Mouse (Mus musculus) midbrain, embryonic 13.5 days (tissue): ENCODE results near the gene Gck. TPM values are rescaled to one million over a fixed set of nuclear protein-coding genes. Genes with fewer than 3 reads are reported as not detected.

ENCODE experiments used
- ATAC-seq: fragments of 200-750 bp; cut with Nextera tagmentation; 2 replicates; pipeline ENCODE4 v1.8.0; 2017; ENCODE audit warnings: mild to moderate bottlenecking, moderate TSS enrichment, moderate library complexity
- H3K27ac ChIP-seq: fragments of 300-500 bp; sonication (generic); 2 replicates; pipeline ENCODE4 v1.5.1; 2015; ENCODE audit warnings: inconsistent platforms, mild to moderate bottlenecking, moderate library complexity
- H3K27me3 ChIP-seq: fragments of 300-500 bp; sonication (generic); 2 replicates; pipeline ENCODE4 v1.6.1; 2015; ENCODE audit warnings: mild to moderate bottlenecking, inconsistent platforms
- H3K36me3 ChIP-seq: fragments of 300-500 bp; sonication (generic); 2 replicates; pipeline ENCODE4 v1.6.1; 2015; ENCODE audit warnings: mild to moderate bottlenecking, inconsistent platforms
- H3K4me1 ChIP-seq: fragments of 300-500 bp; sonication (generic); replicated peaks from 2 replicates; pipeline ENCODE4 v1.6.1; 2015; ENCODE audit warnings: inconsistent platforms
- H3K4me2 ChIP-seq: fragments of 300-500 bp; sonication (generic); replicated peaks from 2 replicates; pipeline ENCODE4 v1.6.1; 2015; ENCODE audit warnings: moderate library complexity, mild to moderate bottlenecking, inconsistent platforms
- H3K4me3 ChIP-seq: fragments of 300-500 bp; sonication (generic); replicated peaks from 2 replicates; pipeline ENCODE4 v1.5.1; 2015; ENCODE audit warnings: mild to moderate bottlenecking, inconsistent platforms
- H3K9ac ChIP-seq: fragments of 300-500 bp; sonication (generic); replicated peaks from 2 replicates; pipeline ENCODE4 v1.6.1; 2015; ENCODE audit warnings: mild to moderate bottlenecking, inconsistent platforms
- H3K9me3 ChIP-seq: fragments of 300-500 bp; sonication (generic); 2 replicates; pipeline ENCODE4 v1.6.1; 2016; ENCODE audit warnings: mild to moderate bottlenecking, inconsistent platforms
- WGBS: fragments of 180-500 bp; shearing (Covaris S2); methylation state at CpG from one replicate; pipeline ENCODE4 v1.1.7; 2015; 5-methylcytosine and 5-hydroxymethylcytosine counted together
- polyA plus RNA-seq: library from polyadenylated mRNA; unstranded; fragments of >200 nt; fragmentation: Nextera tagmentation; extraction: Ambion mirVana; gene quantifications from 2 replicates; pipeline ENCODE4 v1.2.1, GENCODE M21; 2015

Gck gene
- 6.1 and 6.8 TPM in 2 replicates for polyA plus RNA-seq

DNA sequence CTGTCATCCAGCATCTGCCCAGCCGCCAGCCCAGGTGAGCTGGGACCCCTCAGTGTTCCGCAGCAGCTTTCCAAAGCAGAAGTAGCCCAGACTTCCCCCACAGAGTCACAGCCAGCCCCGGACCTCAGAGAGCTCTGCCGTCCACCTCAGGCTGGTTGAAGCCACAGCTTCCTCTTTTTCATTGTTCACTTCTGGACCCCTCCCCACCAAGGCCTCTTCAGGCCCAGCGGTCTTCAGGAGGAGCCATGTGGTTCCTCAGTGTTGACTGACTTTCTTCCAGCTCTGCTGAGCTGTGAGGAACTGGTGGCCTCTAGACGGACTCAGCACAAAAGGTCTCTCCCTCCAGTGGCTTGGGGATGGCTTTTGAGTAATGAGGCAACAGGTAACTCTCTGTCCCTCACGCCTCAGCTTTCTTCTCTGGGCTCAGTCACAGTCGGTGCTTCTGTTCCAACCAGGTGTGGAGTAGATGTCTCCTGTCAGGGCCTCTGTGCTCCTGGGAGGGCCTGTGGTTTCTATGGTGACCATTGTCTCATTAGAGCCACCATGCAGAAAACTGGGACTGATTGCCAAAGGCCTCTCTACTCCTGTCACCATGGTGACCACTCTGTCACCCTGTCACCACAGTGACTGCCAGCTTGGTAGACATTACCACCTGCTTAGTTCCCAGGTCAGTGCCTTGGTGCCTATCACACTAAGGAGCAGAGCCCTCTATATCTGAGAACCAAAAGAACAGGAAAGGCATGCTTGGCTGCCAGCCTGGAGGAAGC, at the start of gene Gck:
TSS of gene Gck (minus strand) at position 496 of the 767 bp plus-strand sequence.
- Histone ChIP-seq H3K27me3 (no peaks in the 10 kb centered on the region), H3K4me1 (peaks cover 13% of the 10 kb centered on the region), H3K36me3 (no peaks in the 10 kb centered on the region), H3K27ac (no peak within 1 kb of the TSS), H3K9ac (no peak within 1 kb of the TSS), H3K4me3 (no peak within 1 kb of the TSS), H3K9me3 (no peaks in the 10 kb centered on the region), H3K4me2 (no peak within 1 kb of the TSS)
- peak; percentile 50; the same call in 1 of the 2 replicates for ATAC-seq
- WGBS, result 57% methylated on average over 8 of the region's 8 CpGs

DNA sequence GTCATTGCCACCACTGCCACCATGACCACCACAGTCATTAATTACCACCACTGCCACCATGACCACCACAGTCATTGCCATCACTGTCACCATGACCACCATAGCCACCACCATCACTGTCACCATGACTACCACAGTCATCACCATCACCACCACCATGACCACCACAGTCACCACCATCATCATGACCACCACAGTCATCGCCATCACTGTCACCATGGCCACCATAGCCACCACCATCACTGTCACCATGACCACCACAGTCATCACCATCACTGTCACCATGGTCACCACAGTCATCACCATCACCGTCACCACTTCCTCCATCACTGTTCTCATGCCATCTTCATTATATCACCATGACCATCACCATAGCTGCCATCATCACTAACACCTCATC, 48.6 kb upstream of the Gck start:
- H3K27me3 ChIP-seq, result no peaks in the 10 kb centered on the region
- no peak for ATAC-seq
- H3K4me1 ChIP-seq, result peaks cover 18% of the 10 kb centered on the region
- H3K36me3 ChIP-seq, result no peaks in the 10 kb centered on the region
- no peak overlapping the region for H3K9ac ChIP-seq
- no peak overlapping the region for H3K4me3 ChIP-seq
- WGBS, result 97% methylated on average over 2 of the region's 2 CpGs
- H3K9me3 ChIP-seq, result no peaks in the 10 kb centered on the region
- no peak overlapping the region for H3K27ac ChIP-seq
- no peak overlapping the region for H3K4me2 ChIP-seq

GRCm38 (mm10) chr11:5995989-5996388, 46.1 kb upstream of the Gck start:
- H3K9ac ChIP-seq, result no peak overlapping the region
- peak; percentile 45 for ATAC-seq
- 17% methylated on average over 8 of the region's 8 CpGs for WGBS
- peaks cover 16% of the 10 kb centered on the region for H3K4me1 ChIP-seq
- H3K4me2 ChIP-seq, result no peak overlapping the region
- no peaks in the 10 kb centered on the region for H3K27me3 ChIP-seq
- no peak overlapping the region for H3K4me3 ChIP-seq
- H3K27ac ChIP-seq, result no peak overlapping the region
- no peaks in the 10 kb centered on the region for H3K36me3 ChIP-seq
- H3K9me3 ChIP-seq, result no peaks in the 10 kb centered on the region

GRCm38 (mm10) chr11:5994880-5995279, 45.0 kb upstream of the Gck start:
- no peaks in the 10 kb centered on the region for H3K9me3 ChIP-seq
- WGBS, result 61% methylated on average over 3 of the region's 3 CpGs
- H3K4me2 ChIP-seq, result no peak overlapping the region
- H3K27me3 ChIP-seq, result no peaks in the 10 kb centered on the region
- H3K4me1 ChIP-seq, result peaks cover 5% of the 10 kb centered on the region
- no peaks in the 10 kb centered on the region for H3K36me3 ChIP-seq
- H3K27ac ChIP-seq, result no peak overlapping the region
- no peak overlapping the region for H3K9ac ChIP-seq
- no peak for ATAC-seq
- H3K4me3 ChIP-seq, result no peak overlapping the region

- ATAC-seq, result no peak
- Histone ChIP-seq H3K36me3 (no peaks in the 10 kb centered on the region; the same call in 1 of the 2 replicates), H3K27me3 (no peaks in the 10 kb centered on the region), H3K4me1 (no peaks in the 10 kb centered on the region), H3K9ac (no peak overlapping the region), H3K4me2 (no peak overlapping the region), H3K27ac (no peak overlapping the region), H3K9me3 (no peaks in the 10 kb centered on the region), H3K4me3 (no peak overlapping the region)
- 90% methylated on average over 5 of the region's 5 CpGs for WGBS
Observed at GRCm38 (mm10) chr11:5994212-5994611, 44.3 kb upstream of the Gck start.

- no peaks in the 10 kb centered on the region for H3K4me1 ChIP-seq
- no peak overlapping the region for H3K9ac ChIP-seq
- no peaks in the 10 kb centered on the region; the same call in 1 of the 2 replicates for H3K36me3 ChIP-seq
- H3K4me3 ChIP-seq, result no peak overlapping the region
- WGBS, result 34% methylated on average over 4 of the region's 4 CpGs
- no peak for ATAC-seq
- H3K9me3 ChIP-seq, result no peaks in the 10 kb centered on the region
- H3K27me3 ChIP-seq, result no peaks in the 10 kb centered on the region
- H3K4me2 ChIP-seq, result no peak overlapping the region
- H3K27ac ChIP-seq, result no peak overlapping the region
Observed at GRCm38 (mm10) chr11:5990910-5991309, 41.0 kb upstream of the Gck start.

GRCm38 (mm10) chr11:5989954-5990593, 40.2 kb upstream of the Gck start:
- no peaks in the 10 kb centered on the region; the same call in 1 of the 2 replicates for H3K36me3 ChIP-seq
- H3K27ac ChIP-seq, result no peak overlapping the region
- H3K4me1 ChIP-seq, result no peaks in the 10 kb centered on the region
- H3K4me2 ChIP-seq, result no peak overlapping the region
- ATAC-seq, result no peak
- H3K9ac ChIP-seq, result no peak overlapping the region
- 86% methylated on average over 16 of the region's 16 CpGs for WGBS
- no peak overlapping the region for H3K4me3 ChIP-seq
- no peaks in the 10 kb centered on the region for H3K27me3 ChIP-seq
- H3K9me3 ChIP-seq, result no peaks in the 10 kb centered on the region

DNA sequence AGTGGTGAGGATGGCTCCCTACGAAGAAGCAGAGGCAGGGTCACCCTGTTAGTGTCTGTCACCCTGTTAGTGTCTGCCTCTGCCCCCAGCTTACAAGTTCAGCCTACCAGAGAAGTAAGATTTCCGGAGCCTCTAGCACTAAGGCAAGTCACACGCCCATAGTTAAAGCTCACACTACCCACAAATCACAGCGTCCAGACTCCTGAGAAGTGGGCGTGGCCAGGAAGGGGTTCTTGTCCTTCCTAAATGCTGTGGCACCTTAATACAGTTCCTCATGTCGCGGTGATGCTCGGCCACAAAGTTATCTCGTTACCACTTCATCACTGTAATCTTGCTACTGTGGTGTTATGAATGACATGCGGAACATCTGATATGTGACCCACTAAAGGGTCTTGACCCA, 38.2 kb upstream of the Gck start:
- no peak overlapping the region for H3K4me2 ChIP-seq
- ATAC-seq, result no peak
- no peak overlapping the region for H3K27ac ChIP-seq
- H3K36me3 ChIP-seq, result no peaks in the 10 kb centered on the region; the same call in 1 of the 2 replicates
- H3K9ac ChIP-seq, result no peak overlapping the region
- 83% methylated on average over 10 of the region's 10 CpGs for WGBS
- no peaks in the 10 kb centered on the region for H3K9me3 ChIP-seq
- H3K4me1 ChIP-seq, result no peaks in the 10 kb centered on the region
- H3K27me3 ChIP-seq, result no peaks in the 10 kb centered on the region
- no peak overlapping the region for H3K4me3 ChIP-seq

DNA sequence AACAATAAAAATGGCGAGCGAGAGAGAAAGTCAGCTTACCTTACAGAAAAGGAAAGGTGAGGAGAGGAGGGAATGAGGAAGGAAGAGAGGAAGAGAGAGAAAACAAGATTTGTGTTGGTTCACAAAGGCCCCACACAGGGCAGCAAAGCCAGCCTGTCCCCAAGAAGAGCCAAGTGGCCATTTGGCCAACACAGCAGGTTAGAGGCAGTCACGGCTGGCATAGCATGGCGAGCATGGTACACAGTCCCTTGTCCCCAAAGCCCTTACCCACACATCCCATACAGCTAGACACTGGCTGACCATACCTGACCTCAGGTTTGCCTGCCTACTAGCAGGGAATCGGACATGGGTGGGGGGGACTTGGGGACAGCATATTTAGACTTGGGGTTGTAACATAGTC, 33.7 kb upstream of the Gck start:
- Histone ChIP-seq H3K27ac (no peak overlapping the region), H3K27me3 (no peaks in the 10 kb centered on the region), H3K4me3 (no peak overlapping the region), H3K4me1 (no peaks in the 10 kb centered on the region), H3K9ac (no peak overlapping the region), H3K36me3 (no peaks in the 10 kb centered on the region), H3K4me2 (no peak overlapping the region), H3K9me3 (no peaks in the 10 kb centered on the region)
- ATAC-seq, result no peak
- 95% methylated on average over 5 of the region's 5 CpGs for WGBS

DNA sequence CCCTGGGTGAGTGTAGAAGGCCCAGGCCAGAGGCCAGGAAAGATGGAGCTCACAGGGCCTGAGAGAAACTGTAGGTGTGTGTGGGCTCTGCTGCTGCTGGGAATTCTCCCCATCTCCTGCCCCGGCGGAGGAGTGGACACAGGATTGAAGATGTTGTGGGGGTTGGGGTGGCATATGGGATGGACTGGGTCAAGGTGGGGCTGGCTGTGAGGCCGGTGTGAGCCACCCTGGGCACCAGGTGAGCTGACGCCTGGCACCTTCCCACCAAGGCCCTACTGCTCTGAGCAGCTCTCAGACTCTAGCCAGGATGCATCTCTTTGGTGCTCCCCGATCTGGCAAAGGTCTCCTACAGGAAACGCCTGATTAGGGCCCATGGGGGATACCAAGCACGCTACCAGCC, 31.4 kb upstream of the Gck start:
- no peak overlapping the region for H3K9ac ChIP-seq
- no peaks in the 10 kb centered on the region for H3K9me3 ChIP-seq
- H3K4me1 ChIP-seq, result no peaks in the 10 kb centered on the region
- H3K4me3 ChIP-seq, result no peak overlapping the region
- H3K4me2 ChIP-seq, result no peak overlapping the region
- no peak for ATAC-seq
- no peak overlapping the region for H3K27ac ChIP-seq
- H3K36me3 ChIP-seq, result no peaks in the 10 kb centered on the region
- WGBS, result 85% methylated on average over 7 of the region's 7 CpGs
- no peaks in the 10 kb centered on the region for H3K27me3 ChIP-seq

DNA sequence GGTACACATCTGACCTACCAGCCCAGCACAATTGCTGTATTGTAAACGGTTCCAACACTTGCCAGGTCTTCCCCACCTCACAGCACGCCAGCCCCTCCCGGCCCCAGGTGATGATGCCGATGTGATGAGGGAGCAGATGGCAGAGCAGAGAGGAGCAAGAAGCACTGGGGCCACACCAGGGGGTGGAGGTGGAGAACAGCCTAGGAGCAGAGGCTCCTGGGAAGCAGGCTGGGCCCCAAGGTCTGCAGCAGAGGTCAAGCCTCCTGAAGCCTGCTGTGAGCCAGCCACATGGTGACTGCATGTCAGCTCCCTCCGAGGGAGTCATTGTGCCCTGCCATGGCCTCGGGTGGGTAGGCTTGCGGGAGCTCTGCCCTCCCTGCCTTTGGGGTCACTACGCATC, 30.7 kb upstream of the Gck start:
- Histone ChIP-seq H3K4me2 (no peak overlapping the region), H3K36me3 (no peaks in the 10 kb centered on the region), H3K27ac (no peak overlapping the region), H3K4me1 (no peaks in the 10 kb centered on the region), H3K9me3 (no peaks in the 10 kb centered on the region), H3K4me3 (no peak overlapping the region), H3K9ac (no peak overlapping the region), H3K27me3 (no peaks in the 10 kb centered on the region)
- WGBS, result 72% methylated on average over 8 of the region's 8 CpGs
- ATAC-seq, result no peak

GRCm38 (mm10) chr11:5980108-5980507, 30.2 kb upstream of the Gck start:
- Histone ChIP-seq H3K9me3 (no peaks in the 10 kb centered on the region), H3K4me3 (no peak overlapping the region), H3K27ac (no peak overlapping the region), H3K4me1 (no peaks in the 10 kb centered on the region), H3K27me3 (no peaks in the 10 kb centered on the region), H3K36me3 (no peaks in the 10 kb centered on the region), H3K9ac (no peak overlapping the region), H3K4me2 (no peak overlapping the region)
- WGBS, result 93% methylated on average over 2 of the region's 2 CpGs
- no peak for ATAC-seq
